Mouse (Mus musculus): ENCODE measurements around the gene Nudt2. TPM values are rescaled to one million over a fixed set of nuclear protein-coding genes. Genes with fewer than 3 reads are reported as not detected.

The Nudt2 gene
- total RNA-seq, 1 experiment = 19.8 TPM

- in situ Hi-C loops (cut with MboI; ENCODE audit: low sequenced_read_pairs in 2 of 2, unreplicated experiment in 2 of 2) = no loop called here
- Histone ChIP-seq H3K36me3 (ENCODE audit: control insufficient read depth, insufficient read depth, low read length, poor library complexity, severe bottlenecking) (no peaks in the 10 kb centered on the region), H3K9me3 (ENCODE audit: control insufficient read depth, insufficient read depth, low read depth, low read length) (no peaks in the 10 kb centered on the region), H3K27ac (ENCODE audit: insufficient read depth, low read depth, low read length, poor library complexity, severe bottlenecking) (no peak overlapping the region), H3K4me3 (ENCODE audit: insufficient read depth in 1 of 2, low read depth in 1 of 2, low read length in 2 of 2, poor library complexity in 1 of 2, severe bottlenecking in 1 of 2) (no peak overlapping the region), H3K9ac (ENCODE audit: insufficient read depth, low read depth, low read length, poor library complexity, severe bottlenecking) (no peak overlapping the region), H3K4me1 (ENCODE audit: control insufficient read depth in 2 of 2, insufficient read depth in 2 of 2, low read length in 2 of 2, poor library complexity in 1 of 2) (no peaks in the 10 kb centered on the region)
- TF ChIP-seq CHD2 (IDR thresholded peaks at IDR 0.05; ENCODE audit: low read depth, low read length) = no peak
- no peak for TF ChIP-seq ZC3H11A (IDR thresholded peaks at IDR 0.05; ENCODE audit: borderline replicate concordance, low read depth, low read length)
- no peak for TF ChIP-seq ZNF384 (IDR thresholded peaks at IDR 0.05; ENCODE audit: low read depth, low read length)
- no peak for TF ChIP-seq HCFC1 (IDR thresholded peaks at IDR 0.05; ENCODE audit: borderline replicate concordance, insufficient read depth, low read length)
- no peak for TF ChIP-seq MAFK (IDR thresholded peaks at IDR 0.05; ENCODE audit: insufficient read depth, low read depth, low read length)
- no peak for DNase-seq (ENCODE audit: low read depth, low spot score)
These were observed 48.4 kb downstream of the Nudt2 start for GRCm38 (mm10) chr4:41513309-41513708.

- Histone ChIP-seq H3K9ac (ENCODE audit: insufficient read depth, low read depth, low read length, poor library complexity, severe bottlenecking) (no peak overlapping the region), H3K4me3 (ENCODE audit: insufficient read depth in 1 of 2, low read depth in 1 of 2, low read length in 2 of 2, poor library complexity in 1 of 2, severe bottlenecking in 1 of 2) (no peak overlapping the region), H3K27ac (ENCODE audit: insufficient read depth, low read depth, low read length, poor library complexity, severe bottlenecking) (no peak overlapping the region), H3K4me1 (ENCODE audit: control insufficient read depth in 2 of 2, insufficient read depth in 2 of 2, low read length in 2 of 2, poor library complexity in 1 of 2) (no peaks in the 10 kb centered on the region), H3K36me3 (ENCODE audit: control insufficient read depth, insufficient read depth, low read length, poor library complexity, severe bottlenecking) (no peaks in the 10 kb centered on the region), H3K9me3 (ENCODE audit: control insufficient read depth, insufficient read depth, low read depth, low read length) (no peaks in the 10 kb centered on the region)
- no peak for DNase-seq (ENCODE audit: low read depth, low spot score)
- TF ChIP-seq ZC3H11A (IDR thresholded peaks at IDR 0.05; ENCODE audit: borderline replicate concordance, low read depth, low read length) = no peak
- no peak for TF ChIP-seq MAFK (IDR thresholded peaks at IDR 0.05; ENCODE audit: insufficient read depth, low read depth, low read length)
- no peak for TF ChIP-seq HCFC1 (IDR thresholded peaks at IDR 0.05; ENCODE audit: borderline replicate concordance, insufficient read depth, low read length)
- TF ChIP-seq CHD2 (IDR thresholded peaks at IDR 0.05; ENCODE audit: low read depth, low read length) = no peak
- TF ChIP-seq ZNF384 (IDR thresholded peaks at IDR 0.05; ENCODE audit: low read depth, low read length) = no peak
- in situ Hi-C loops (cut with MboI; ENCODE audit: low sequenced_read_pairs in 2 of 2, unreplicated experiment in 2 of 2) = no loop called here
These were observed 48.8 kb downstream of the Nudt2 start for GRCm38 (mm10) chr4:41513714-41514113.

DNA sequence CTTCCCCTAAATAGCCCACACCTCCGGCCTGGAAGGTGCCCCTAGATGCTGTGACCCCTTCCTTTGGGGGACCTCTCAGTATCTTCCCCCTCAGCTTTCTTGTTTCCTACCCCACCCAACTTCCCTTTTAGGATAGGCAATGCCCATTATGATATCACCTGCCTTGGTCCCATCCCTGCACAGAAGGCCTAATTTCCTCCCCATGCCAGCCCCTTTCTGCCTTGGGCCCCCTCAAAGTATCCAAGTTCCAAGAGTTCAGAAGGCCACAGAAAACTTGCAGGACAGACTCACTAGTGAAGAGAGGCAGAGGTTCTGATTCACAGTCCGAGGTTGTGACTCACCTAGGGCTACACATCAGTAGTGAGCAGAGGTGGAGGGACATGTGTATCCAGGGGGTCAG, 52.3 kb downstream of the Nudt2 start, which contains the start of gene 1110017D15Rik:
1110017D15Rik (minus strand) TSS at position 101 of the 400 bp plus-strand sequence.
- peaks cover 0 to 11% of the 10 kb centered on the region in 2 experiments; a peak in 1 of 4 replicates for H3K4me1 ChIP-seq (ENCODE audit: control insufficient read depth in 2 of 2, insufficient read depth in 2 of 2, low read length in 2 of 2, poor library complexity in 1 of 2)
- no peak within 1 kb of the TSS for H3K9ac ChIP-seq (ENCODE audit: insufficient read depth, low read depth, low read length, poor library complexity, severe bottlenecking)
- DNase-seq (ENCODE audit: low read depth, low spot score) = no peak
- H3K4me3 ChIP-seq (ENCODE audit: insufficient read depth in 1 of 2, low read depth in 1 of 2, low read length in 2 of 2, poor library complexity in 1 of 2, severe bottlenecking in 1 of 2) = no peak within 1 kb of the TSS
- no peaks in the 10 kb centered on the region for H3K9me3 ChIP-seq (ENCODE audit: control insufficient read depth, insufficient read depth, low read depth, low read length)
- peaks cover 3% of the 10 kb centered on the region; the same call in 1 of the 2 replicates for H3K36me3 ChIP-seq (ENCODE audit: control insufficient read depth, insufficient read depth, low read length, poor library complexity, severe bottlenecking)
- in situ Hi-C loops (cut with MboI; ENCODE audit: low sequenced_read_pairs in 2 of 2, unreplicated experiment in 2 of 2) = no loop called here
- no peak for TF ChIP-seq ZC3H11A (IDR thresholded peaks at IDR 0.05; ENCODE audit: borderline replicate concordance, low read depth, low read length)
- no peak for TF ChIP-seq HCFC1 (IDR thresholded peaks at IDR 0.05; ENCODE audit: borderline replicate concordance, insufficient read depth, low read length)
- no peak for TF ChIP-seq MAFK (IDR thresholded peaks at IDR 0.05; ENCODE audit: insufficient read depth, low read depth, low read length)
- TF ChIP-seq CHD2 (IDR thresholded peaks at IDR 0.05; ENCODE audit: low read depth, low read length) = no peak
- no peak for TF ChIP-seq ZNF384 (IDR thresholded peaks at IDR 0.05; ENCODE audit: low read depth, low read length)
- no peak within 1 kb of the TSS for H3K27ac ChIP-seq (ENCODE audit: insufficient read depth, low read depth, low read length, poor library complexity, severe bottlenecking)

DNA sequence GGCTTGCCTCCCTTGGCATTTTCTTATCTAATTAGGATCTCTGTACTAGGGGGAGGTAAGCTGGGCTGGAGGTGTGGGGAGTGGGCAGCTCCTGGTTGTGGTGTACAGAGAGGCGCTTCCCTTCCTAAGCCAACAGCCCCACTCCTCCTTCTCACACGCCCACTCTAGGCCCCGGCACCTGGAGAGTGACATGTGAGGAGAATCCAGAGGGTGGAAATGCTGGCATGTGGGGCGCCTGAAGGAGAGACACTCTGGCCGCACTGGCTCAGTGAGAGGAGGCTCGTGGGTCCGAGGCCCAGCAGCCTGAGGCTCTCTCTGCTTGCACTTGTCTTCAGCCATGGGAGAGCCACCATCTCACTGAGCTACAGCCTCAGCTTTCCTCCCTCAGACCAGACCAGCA, 53.4 kb downstream of the Nudt2 start:
- Histone ChIP-seq H3K4me1 (ENCODE audit: control insufficient read depth in 2 of 2, insufficient read depth in 2 of 2, low read length in 2 of 2, poor library complexity in 1 of 2) (peaks cover 0 to 11% of the 10 kb centered on the region in 2 experiments; a peak in 1 of 4 replicates), H3K9ac (ENCODE audit: insufficient read depth, low read depth, low read length, poor library complexity, severe bottlenecking) (no peak overlapping the region), H3K36me3 (ENCODE audit: control insufficient read depth, insufficient read depth, low read length, poor library complexity, severe bottlenecking) (peaks cover 3% of the 10 kb centered on the region; the same call in 1 of the 2 replicates), H3K4me3 (ENCODE audit: insufficient read depth in 1 of 2, low read depth in 1 of 2, low read length in 2 of 2, poor library complexity in 1 of 2, severe bottlenecking in 1 of 2) (no peak overlapping the region), H3K27ac (ENCODE audit: insufficient read depth, low read depth, low read length, poor library complexity, severe bottlenecking) (no peak overlapping the region), H3K9me3 (ENCODE audit: control insufficient read depth, insufficient read depth, low read depth, low read length) (no peaks in the 10 kb centered on the region)
- TF ChIP-seq HCFC1 (IDR thresholded peaks at IDR 0.05; ENCODE audit: borderline replicate concordance, insufficient read depth, low read length) = no peak
- TF ChIP-seq ZNF384 (IDR thresholded peaks at IDR 0.05; ENCODE audit: low read depth, low read length) = no peak
- TF ChIP-seq CHD2 (IDR thresholded peaks at IDR 0.05; ENCODE audit: low read depth, low read length) = no peak
- TF ChIP-seq ZC3H11A (IDR thresholded peaks at IDR 0.05; ENCODE audit: borderline replicate concordance, low read depth, low read length) = no peak
- no peak for TF ChIP-seq MAFK (IDR thresholded peaks at IDR 0.05; ENCODE audit: insufficient read depth, low read depth, low read length)
- DNase-seq (ENCODE audit: low read depth, low spot score) = no peak
- in situ Hi-C loops (cut with MboI; ENCODE audit: low sequenced_read_pairs in 2 of 2, unreplicated experiment in 2 of 2) = no loop called here

Data from ES-E14 (cell line).